Mouse (Mus musculus): Measurements from ENCODE around the gene Ppp1r14c. TPM values are rescaled to one million over a fixed set of nuclear protein-coding genes. Genes with fewer than 3 reads are reported as not detected.

Gene Ppp1r14c
- total RNA-seq (2017): not detected in 3 replicates

DNA sequence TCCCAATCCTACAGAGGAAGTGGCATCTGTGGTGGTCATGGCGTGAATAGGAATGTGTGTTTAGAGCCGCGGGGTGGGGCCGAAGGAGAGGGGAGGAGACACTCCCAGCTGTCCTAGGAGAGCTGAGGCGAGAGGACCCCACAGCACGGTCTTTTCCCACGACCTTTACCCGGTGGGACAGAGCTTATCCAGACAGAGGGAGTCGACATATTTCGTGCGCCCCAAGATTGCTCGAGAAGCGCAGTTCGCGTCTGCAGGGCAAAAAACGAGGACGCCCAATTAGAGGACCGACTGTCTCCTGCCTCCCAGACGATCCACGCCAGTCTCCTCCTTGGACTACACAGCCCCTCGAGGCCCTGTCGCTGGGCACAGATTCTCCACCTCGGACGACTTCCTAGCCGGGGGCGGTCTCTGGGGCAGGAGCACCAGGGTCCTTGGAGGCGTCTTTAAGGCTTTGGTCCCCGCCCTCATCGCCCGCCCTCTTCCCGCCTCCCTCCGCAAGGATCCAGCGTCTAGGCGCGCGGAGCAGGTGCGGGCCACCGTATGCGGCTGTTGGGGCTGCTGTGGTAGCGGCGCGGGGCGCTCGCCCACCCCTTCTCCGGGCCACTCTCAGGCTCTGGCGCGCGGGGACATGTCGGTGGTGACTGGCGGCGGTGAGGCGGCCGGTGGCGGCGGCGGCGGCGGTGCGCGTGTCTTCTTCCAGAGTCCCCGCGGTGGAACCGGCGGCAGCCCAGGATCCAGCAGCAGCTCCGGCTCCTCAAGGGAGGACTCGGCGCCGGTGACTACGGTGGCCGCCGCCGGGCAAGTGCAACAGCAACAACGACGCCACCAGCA lies at the start of gene Ppp1r14c:
Gene Ppp1r14c, plus strand, starts transcription at position 22 of the 834 bp plus-strand sequence.
- no peak for ATAC-seq (replicated peaks; ENCODE audit: insufficient number of reproducible peaks, low FRiP score, low TSS enrichment, poor library complexity, severe bottlenecking)

DNA sequence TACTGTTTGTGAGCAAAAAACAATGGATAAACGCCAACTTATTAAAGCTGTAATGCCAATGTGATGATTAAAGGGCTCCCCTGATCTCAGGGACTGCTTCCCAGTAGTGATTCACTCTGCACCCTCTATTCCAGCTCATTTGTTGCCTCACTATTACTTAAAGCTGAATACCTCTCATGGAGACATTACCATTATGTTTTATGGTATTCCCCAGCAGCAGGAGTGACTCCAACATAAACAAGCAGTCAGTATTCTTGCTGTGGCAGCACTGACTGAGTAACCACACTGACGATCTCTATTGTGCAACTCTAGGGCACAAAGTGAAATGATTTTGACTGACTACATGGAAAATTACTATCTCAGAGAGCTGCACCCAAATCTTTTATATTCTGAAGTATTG lies 44.5 kb upstream of the Ppp1r14c start:
- no peak for ATAC-seq (replicated peaks; ENCODE audit: insufficient number of reproducible peaks, low FRiP score, low TSS enrichment, poor library complexity, severe bottlenecking)

DNA sequence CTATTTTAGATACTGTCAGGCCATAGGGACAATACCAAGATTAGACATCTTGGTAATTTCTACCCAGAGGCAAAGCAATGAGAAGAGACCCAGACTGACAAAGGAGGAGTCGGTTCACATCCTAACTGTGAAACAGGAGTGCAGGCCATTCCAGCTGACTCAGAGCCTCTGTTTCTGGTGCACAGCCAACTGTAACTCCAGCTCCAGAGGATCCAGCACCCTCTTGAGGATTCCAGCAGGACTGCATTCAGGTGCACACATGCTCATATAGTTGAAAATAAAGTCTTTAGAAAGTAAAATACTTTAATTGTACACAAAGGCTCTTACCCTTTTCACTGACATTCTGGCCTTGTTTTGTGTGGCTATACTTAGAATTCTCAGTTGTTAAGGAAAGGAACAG lies 40.4 kb upstream of the Ppp1r14c start:
- ATAC-seq (replicated peaks; ENCODE audit: insufficient number of reproducible peaks, low FRiP score, low TSS enrichment, poor library complexity, severe bottlenecking): no peak

DNA sequence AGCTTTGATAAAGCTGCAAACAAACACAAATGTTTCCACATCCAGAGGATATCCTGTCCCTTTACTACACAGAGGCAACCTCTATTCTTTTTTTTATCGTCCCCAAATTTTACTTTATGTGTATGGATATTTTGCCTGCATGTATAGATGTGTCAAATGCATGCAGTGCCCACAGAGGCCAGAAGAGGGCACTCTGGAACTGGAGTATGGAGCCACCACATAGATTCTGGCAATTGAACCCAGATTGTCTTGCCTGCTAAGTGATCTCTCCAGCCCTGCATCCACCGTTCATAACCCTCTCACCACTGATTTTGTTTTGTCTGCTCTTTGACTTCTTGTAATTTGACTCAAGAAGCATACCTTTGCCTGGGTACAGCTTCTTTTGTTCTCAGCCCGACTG lies 33.0 kb upstream of the Ppp1r14c start:
- ATAC-seq (replicated peaks; ENCODE audit: insufficient number of reproducible peaks, low FRiP score, low TSS enrichment, poor library complexity, severe bottlenecking): no peak

DNA sequence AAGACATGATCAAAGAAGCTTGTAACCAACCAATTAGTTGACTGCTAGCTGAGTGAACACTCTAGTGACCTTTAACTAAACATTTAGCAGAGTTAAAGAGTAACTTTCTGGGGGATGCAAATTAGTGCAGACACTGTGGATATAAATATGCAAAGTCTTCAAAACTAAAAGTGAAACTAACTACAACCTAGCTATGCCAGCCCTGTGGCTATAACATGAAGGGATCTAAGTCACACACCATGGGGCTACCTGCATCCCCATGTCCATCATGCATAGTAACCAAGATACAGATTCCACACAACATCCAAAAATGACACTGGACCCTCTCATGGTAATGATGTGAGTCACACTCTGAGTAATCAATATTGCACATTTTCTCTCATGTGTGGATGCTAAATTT lies 31.3 kb upstream of the Ppp1r14c start:
- ATAC-seq (replicated peaks; ENCODE audit: insufficient number of reproducible peaks, low FRiP score, low TSS enrichment, poor library complexity, severe bottlenecking): no peak

GRCm38 (mm10) chr10:3336729-3337329 lies 29.0 kb upstream of the Ppp1r14c start:
- no peak for ATAC-seq (replicated peaks; ENCODE audit: insufficient number of reproducible peaks, low FRiP score, low TSS enrichment, poor library complexity, severe bottlenecking)

- no peak for ATAC-seq (replicated peaks; ENCODE audit: insufficient number of reproducible peaks, low FRiP score, low TSS enrichment, poor library complexity, severe bottlenecking)
Observed at GRCm38 (mm10) chr10:3337330-3337901, 28.4 kb upstream of the Ppp1r14c start.

GRCm38 (mm10) chr10:3345706-3346105 lies 20.2 kb upstream of the Ppp1r14c start:
- no peak for ATAC-seq (replicated peaks; ENCODE audit: insufficient number of reproducible peaks, low FRiP score, low TSS enrichment, poor library complexity, severe bottlenecking)

- no peak for ATAC-seq (replicated peaks; ENCODE audit: insufficient number of reproducible peaks, low FRiP score, low TSS enrichment, poor library complexity, severe bottlenecking)
Observed at GRCm38 (mm10) chr10:3359531-3359930, 6.3 kb upstream of the Ppp1r14c start.

- ATAC-seq (replicated peaks; ENCODE audit: insufficient number of reproducible peaks, low FRiP score, low TSS enrichment, poor library complexity, severe bottlenecking): no peak
Observed at GRCm38 (mm10) chr10:3365671-3366035, 204 bp upstream of the Ppp1r14c start.

GRCm38 (mm10) chr10:3366870-3367431 lies 1.1 kb downstream of the Ppp1r14c start:
- no peak for ATAC-seq (replicated peaks; ENCODE audit: insufficient number of reproducible peaks, low FRiP score, low TSS enrichment, poor library complexity, severe bottlenecking)

DNA sequence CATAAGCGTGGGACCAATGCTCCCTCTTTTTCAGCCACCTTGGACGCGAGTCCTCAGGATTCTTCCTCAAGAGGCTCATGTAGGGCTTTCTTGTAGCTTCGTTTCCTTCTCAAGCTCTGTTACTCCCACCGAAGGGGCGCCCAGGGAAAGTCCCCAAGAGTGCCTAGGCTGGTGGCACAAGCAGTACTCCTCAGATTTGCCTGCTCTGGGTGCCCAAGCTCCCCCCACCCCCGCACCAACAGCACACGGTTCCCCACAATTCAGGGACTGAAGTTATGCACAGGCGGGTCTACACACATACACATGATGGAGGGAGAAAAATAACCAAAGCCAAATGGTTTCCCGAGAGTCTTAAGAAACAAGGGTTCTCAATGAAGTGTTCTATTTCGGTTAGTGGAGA lies 1.6 kb downstream of the Ppp1r14c start:
- no peak for ATAC-seq (replicated peaks; ENCODE audit: insufficient number of reproducible peaks, low FRiP score, low TSS enrichment, poor library complexity, severe bottlenecking)

GRCm38 (mm10) chr10:3383176-3383575 lies 17.3 kb downstream of the Ppp1r14c start:
- no peak for ATAC-seq (replicated peaks; ENCODE audit: insufficient number of reproducible peaks, low FRiP score, low TSS enrichment, poor library complexity, severe bottlenecking)

- ATAC-seq (replicated peaks; ENCODE audit: insufficient number of reproducible peaks, low FRiP score, low TSS enrichment, poor library complexity, severe bottlenecking): no peak
Observed at GRCm38 (mm10) chr10:3392251-3392650, 26.4 kb downstream of the Ppp1r14c start.

GRCm38 (mm10) chr10:3393548-3393947 lies 27.7 kb downstream of the Ppp1r14c start:
- no peak for ATAC-seq (replicated peaks; ENCODE audit: insufficient number of reproducible peaks, low FRiP score, low TSS enrichment, poor library complexity, severe bottlenecking)

DNA sequence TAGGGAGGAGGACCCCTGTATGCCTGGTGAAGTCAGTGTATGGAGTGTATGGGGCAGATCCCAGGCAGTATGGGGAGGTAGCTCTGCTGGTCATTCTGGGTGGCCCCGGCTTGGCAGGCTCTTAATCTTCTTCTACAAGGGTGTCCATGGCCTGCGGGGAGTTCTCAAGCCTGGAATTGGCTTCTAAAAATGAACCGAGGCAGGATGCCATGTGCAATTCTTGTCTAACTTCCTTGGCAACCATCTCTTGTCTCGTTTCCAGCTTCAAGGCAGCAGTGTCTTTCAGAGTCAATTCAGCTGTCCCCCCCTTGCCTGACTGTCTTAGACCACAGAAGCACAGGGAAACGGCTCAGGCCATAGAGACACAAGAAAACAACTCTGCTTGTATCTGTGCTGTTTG lies 28.3 kb downstream of the Ppp1r14c start:
- ATAC-seq (replicated peaks; ENCODE audit: insufficient number of reproducible peaks, low FRiP score, low TSS enrichment, poor library complexity, severe bottlenecking): no peak

DNA sequence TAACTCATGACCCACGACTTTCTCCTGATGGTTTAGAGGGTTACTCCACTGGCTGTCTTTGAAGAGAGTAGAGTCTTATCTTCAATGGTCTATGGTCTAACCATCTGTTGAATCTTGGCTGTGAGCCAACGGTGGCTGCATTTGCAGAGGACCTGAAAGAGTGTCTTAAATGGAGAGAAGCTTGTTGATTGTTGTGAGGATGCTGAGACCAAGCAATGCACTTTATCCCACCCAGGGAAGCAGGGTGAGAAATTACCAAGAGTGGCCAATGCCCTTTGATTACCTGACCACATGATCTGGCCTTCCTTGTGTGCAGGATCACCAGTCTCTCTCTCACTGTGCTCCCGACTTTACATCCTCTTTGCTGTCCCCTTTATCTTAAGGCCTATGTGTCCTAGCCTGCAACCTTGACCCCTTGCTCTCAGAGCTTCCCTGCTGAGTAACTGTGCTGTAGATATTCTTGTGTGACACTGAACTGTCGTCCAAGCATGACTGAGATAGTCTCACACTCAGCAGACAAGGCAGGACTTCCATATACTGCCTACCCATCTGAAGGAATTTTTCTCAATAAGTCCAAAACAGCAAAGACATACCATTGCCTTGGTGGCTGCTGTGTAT lies 28.9 kb downstream of the Ppp1r14c start:
- no peak for ATAC-seq (replicated peaks; ENCODE audit: insufficient number of reproducible peaks, low FRiP score, low TSS enrichment, poor library complexity, severe bottlenecking)

- no peak for ATAC-seq (replicated peaks; ENCODE audit: insufficient number of reproducible peaks, low FRiP score, low TSS enrichment, poor library complexity, severe bottlenecking)
Observed at GRCm38 (mm10) chr10:3395341-3395931, 29.6 kb downstream of the Ppp1r14c start.
